Mouse (Mus musculus): ENCODE results near the gene Foxc1.

DNA sequence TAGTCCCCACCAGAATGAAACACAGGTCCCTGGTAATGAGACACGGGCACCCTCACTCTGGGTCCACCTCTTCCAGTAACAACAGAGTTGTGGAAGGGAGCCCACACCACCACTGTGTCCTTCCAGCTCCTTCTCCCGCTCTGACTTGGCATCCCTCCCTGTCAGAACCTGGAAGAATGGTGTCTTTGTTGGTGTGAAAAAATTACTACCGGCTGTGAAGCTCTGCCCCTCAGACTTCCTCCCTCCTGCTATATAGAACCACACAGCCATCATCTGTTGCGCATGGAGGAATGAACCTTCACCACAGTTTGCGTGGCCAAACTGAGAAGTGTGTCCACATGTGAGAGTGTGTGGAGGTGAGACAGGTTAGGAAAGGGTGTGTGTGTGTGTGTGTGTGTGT is 30.7 kb upstream of the Foxc1 start:
- TF ChIP-seq CTCF (IDR thresholded peaks at IDR 0.05; ENCODE audit: borderline replicate concordance, insufficient read depth, low read depth, low read length) (no peak), POLR2A (IDR thresholded peaks at IDR 0.05; ENCODE audit: borderline replicate concordance, insufficient read depth, low read length) (no peak)

Data from cerebellum, adult 2 months (tissue).